Mouse (Mus musculus) testis, adult 2 months (tissue): ENCODE data around the gene Sos1.

Experiments
- CTCF ChIP-seq: fragments of 200-500 bp; IDR thresholded peaks from 2 replicates; pipeline ENCODE4 v1.5.1; 2012; ENCODE audit warnings: low read depth, mild to moderate bottlenecking, inconsistent platforms, low read length, moderate library complexity; ENCODE audit not compliant: control insufficient read depth, insufficient read depth, insufficient replicate concordance
- POLR2A ChIP-seq: fragments of 200-500 bp; IDR thresholded peaks from 2 replicates; pipeline ENCODE4 v1.6.1; 2012; ENCODE audit warnings: low read depth, mild to moderate bottlenecking, inconsistent platforms, low read length, moderate library complexity; ENCODE audit not compliant: control insufficient read depth

DNA sequence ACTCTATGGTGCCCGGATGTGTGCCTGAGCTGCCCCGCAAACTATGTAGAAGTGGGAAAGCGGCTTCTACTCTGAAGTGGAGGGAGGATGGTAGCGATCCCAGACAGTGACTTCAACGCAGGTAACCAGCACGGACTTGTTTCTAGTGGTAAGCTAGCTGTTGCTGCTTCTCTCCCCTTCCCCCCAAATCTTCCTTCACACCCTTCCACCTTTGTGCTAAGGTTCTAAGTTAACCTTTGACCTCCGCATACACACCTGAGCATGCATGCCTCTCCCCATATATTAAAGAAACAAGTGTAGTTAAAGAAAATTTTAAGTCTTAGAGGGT, 41.9 kb upstream of the Sos1 start:
- TF ChIP-seq POLR2A (no peak), CTCF (no peak)
